Mouse (Mus musculus): ENCODE measurements around the gene Gm5148.

DNA sequence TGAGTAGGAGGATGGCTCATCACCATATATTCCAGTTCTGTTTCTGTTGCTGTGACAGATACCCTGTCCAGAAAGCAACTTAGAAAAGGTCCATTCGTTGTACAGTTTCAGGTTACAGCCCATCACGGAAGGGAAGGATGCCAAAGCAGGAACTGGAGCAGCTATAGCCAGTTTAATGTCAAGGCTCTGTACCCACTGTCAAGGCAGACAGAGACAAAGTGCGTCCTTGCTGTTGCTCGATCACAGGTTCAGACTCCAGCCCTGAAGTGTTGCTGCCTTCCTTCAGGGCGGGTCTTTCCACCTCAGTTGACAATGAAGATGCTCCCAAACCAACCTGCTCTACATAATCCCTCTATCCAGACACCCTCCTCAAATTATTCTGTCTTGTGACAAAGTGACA lies 41.7 kb upstream of the Gm5148 start:
- TF ChIP-seq CTCF (IDR thresholded peaks at IDR 0.05; ENCODE audit: low read depth) (no peak), EP300 (IDR thresholded peaks at IDR 0.05; ENCODE audit: low read depth) (no peak)
